Mouse (Mus musculus) myocyte (in vitro differentiated cells): ENCODE data around the gene Elk3. TPM values are rescaled to one million over a fixed set of nuclear protein-coding genes. Genes with fewer than 3 reads are reported as not detected.

Experiments used
- H3K27me3 ChIP-seq: one replicate; pipeline ENCODE4 v1.6.1; 2011; ENCODE audit not compliant: control insufficient read depth, insufficient read depth, insufficient read length
- H3K36me3 ChIP-seq: one replicate; pipeline ENCODE4 v1.6.1; 2011; ENCODE audit not compliant: control insufficient read depth, insufficient read depth
- H3K4me2 ChIP-seq: one replicate; pipeline ENCODE4 v1.6.1; 2011; ENCODE audit warnings: low read depth, control low read depth
- H3K4me3 ChIP-seq: one replicate; pipeline ENCODE4 v1.5.1; 2011; ENCODE audit warnings: mild to moderate bottlenecking, control low read depth, moderate library complexity
- H3K79me2 ChIP-seq: one replicate; pipeline ENCODE4 v1.6.1; 2011; ENCODE audit not compliant: control insufficient read depth, insufficient read depth
- H3ac ChIP-seq: one replicate; pipeline ENCODE4 v1.6.1; 2011; ENCODE audit not compliant: control insufficient read depth, insufficient read length
- CEBPB ChIP-seq: IDR thresholded peaks from 2 replicates; pipeline ENCODE4 v1.6.1; 2011; ENCODE audit warnings: mild to moderate bottlenecking, moderate library complexity; ENCODE audit not compliant: poor library complexity, insufficient read depth, severe bottlenecking
- E2F4 ChIP-seq: IDR thresholded peaks from one replicate; pipeline ENCODE4 v1.6.1; 2011; ENCODE audit warnings: mild to moderate bottlenecking, control low read depth, moderate library complexity; ENCODE audit not compliant: insufficient read depth
- MAX ChIP-seq: IDR thresholded peaks from one replicate; pipeline ENCODE4 v1.6.1; 2011; ENCODE audit warnings: low read depth, mild to moderate bottlenecking, control low read depth
- MYOD1 ChIP-seq, 3 experiments: IDR thresholded peaks; one replicate each; pipeline ENCODE4 v1.6.1; 2011; ENCODE audit warnings: control low read depth in 2 of 3, low read depth in 2 of 3, mild to moderate bottlenecking in 2 of 3, moderate library complexity in 1 of 3; ENCODE audit not compliant: insufficient read length in 2 of 3, control insufficient read depth in 1 of 3
- MYOG ChIP-seq, 3 experiments: IDR thresholded peaks; one replicate each; pipeline ENCODE4 v1.6.1; 2011; ENCODE audit warnings: control low read depth in 2 of 3, low read depth in 2 of 3, mild to moderate bottlenecking in 2 of 3; ENCODE audit not compliant: insufficient read length in 2 of 3, control insufficient read depth in 1 of 3, insufficient read depth in 1 of 3
- POLR2A ChIP-seq: IDR thresholded peaks from one replicate; pipeline ENCODE4 v1.6.1; 2011; ENCODE audit warnings: low read depth, mild to moderate bottlenecking, control low read depth, moderate library complexity; ENCODE audit not compliant: insufficient read length
- POLR2AphosphoS2 ChIP-seq: IDR thresholded peaks from one replicate; pipeline ENCODE4 v1.6.1; 2011; ENCODE audit warnings: low read depth, control low read depth; ENCODE audit not compliant: insufficient read length
- REST ChIP-seq: IDR thresholded peaks from one replicate; pipeline ENCODE4 v1.6.1; 2011; ENCODE audit warnings: mild to moderate bottlenecking, control low read depth, moderate library complexity; ENCODE audit not compliant: insufficient read depth, insufficient read length
- SRF ChIP-seq: IDR thresholded peaks from one replicate; pipeline ENCODE4 v1.6.1; 2011; ENCODE audit warnings: low read depth; ENCODE audit not compliant: control insufficient read depth, insufficient read length
- TCF12 ChIP-seq: IDR thresholded peaks from one replicate; pipeline ENCODE4 v1.6.1; 2011; ENCODE audit warnings: mild to moderate bottlenecking, control low read depth; ENCODE audit not compliant: poor library complexity, insufficient read depth, severe bottlenecking
- TCF3 ChIP-seq: IDR thresholded peaks from one replicate; pipeline ENCODE4 v1.6.1; 2011; ENCODE audit warnings: low read depth, control low read depth; ENCODE audit not compliant: insufficient read length
- USF1 ChIP-seq: IDR thresholded peaks from one replicate; pipeline ENCODE4 v1.6.1; 2011; ENCODE audit warnings: low read depth, mild to moderate bottlenecking, control low read depth, moderate library complexity
- polyA plus RNA-seq: library from polyadenylated mRNA; unstranded; fragments of >200 nt; fragmentation: generic; extraction: Trizol; gene quantifications from one replicate; pipeline ENCODE4 v1.2.1, GENCODE M21; 2012; ENCODE audit warnings: missing spikeins

The Elk3 gene
- polyA plus RNA-seq, 1 experiment, result 28.4 TPM

DNA sequence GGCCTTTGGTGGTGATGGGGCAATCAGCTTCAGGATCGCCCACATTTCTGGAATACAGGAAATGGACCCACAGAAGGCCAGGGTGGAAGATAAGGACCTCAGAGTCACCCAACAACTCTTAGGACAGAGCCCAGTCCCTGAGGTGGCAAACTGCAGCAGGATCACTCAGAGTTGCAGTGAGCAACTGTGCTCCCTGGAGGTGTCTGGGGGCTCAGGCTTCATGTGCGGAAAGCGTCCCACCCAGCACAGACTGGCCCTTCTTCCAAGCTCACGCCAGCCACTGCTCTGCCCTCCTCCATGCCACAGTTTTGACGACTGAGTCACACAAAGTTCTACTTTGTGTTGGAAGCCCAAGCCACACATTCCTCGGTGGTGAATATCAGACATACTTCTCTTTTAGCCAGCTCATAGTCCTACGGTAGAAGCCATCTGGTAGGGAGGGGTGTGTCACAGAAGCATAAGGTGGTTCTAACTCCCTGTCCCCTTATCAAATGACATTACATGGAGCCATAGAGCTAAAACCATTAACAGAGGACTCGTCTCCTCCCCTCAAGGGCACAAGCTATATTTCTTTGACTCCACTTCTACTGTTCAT lies 23.3 kb downstream of the Elk3 start:
- Histone ChIP-seq H3K36me3 (no peaks in the 10 kb centered on the region), H3ac (no peak overlapping the region), H3K27me3 (no peaks in the 10 kb centered on the region), H3K79me2 (peaks cover 43% of the 10 kb centered on the region), H3K4me3 (no peak overlapping the region), H3K4me2 (peak overlapping the region; percentile 74)
- no peak for TF ChIP-seq SRF
- TF ChIP-seq CEBPB, result 0 out of 2 replicates have a peak, but pooled peaks have one; percentile 39
- peak in 1 of 3 experiments; percentile 25 for TF ChIP-seq MYOD1 (IDR thresholded peaks at IDR 0.05; ENCODE audit: control insufficient read depth in 1 of 3, insufficient read length in 2 of 3, low read depth in 2 of 3)
- TF ChIP-seq E2F4, result no peak
- TF ChIP-seq POLR2A, result no peak
- peak in 1 of 3 experiments; percentile 69 for TF ChIP-seq MYOG (IDR thresholded peaks at IDR 0.05; ENCODE audit: control insufficient read depth in 1 of 3, insufficient read depth in 1 of 3, insufficient read length in 2 of 3, low read depth in 2 of 3)
- peak; percentile 29 for TF ChIP-seq TCF12
- no peak for TF ChIP-seq MAX
- no peak for TF ChIP-seq USF1
- no peak for TF ChIP-seq TCF3
- TF ChIP-seq POLR2AphosphoS2, result no peak
- no peak for TF ChIP-seq REST

DNA sequence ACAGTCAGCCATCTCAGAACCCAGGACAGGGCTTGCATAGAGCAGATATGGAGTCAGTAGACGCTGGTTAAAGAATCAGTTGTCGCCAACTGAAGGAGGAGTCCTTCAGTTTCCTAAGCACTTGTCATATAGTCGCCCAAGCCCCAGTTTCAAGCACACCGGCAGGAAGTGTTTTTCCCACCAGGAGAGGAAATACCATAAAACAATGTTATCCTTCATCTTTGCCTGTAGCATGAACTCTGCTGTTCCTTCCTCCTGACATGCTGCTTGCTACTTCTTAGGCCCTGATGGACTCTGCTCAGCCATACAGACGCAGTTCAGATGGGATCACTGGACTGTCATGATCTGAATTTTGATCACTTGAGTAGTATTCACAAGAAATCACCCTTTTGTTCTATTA lies 25.4 kb downstream of the Elk3 start:
- H3K4me2 ChIP-seq, result no peak overlapping the region
- H3K4me3 ChIP-seq, result no peak overlapping the region
- peaks cover 9% of the 10 kb centered on the region for H3K36me3 ChIP-seq
- H3K79me2 ChIP-seq, result peaks cover 34% of the 10 kb centered on the region
- no peak overlapping the region for H3ac ChIP-seq
- H3K27me3 ChIP-seq, result no peaks in the 10 kb centered on the region
- TF ChIP-seq TCF12, result no peak
- TF ChIP-seq MYOG (IDR thresholded peaks at IDR 0.05; ENCODE audit: control insufficient read depth in 1 of 3, insufficient read depth in 1 of 3, insufficient read length in 2 of 3, low read depth in 2 of 3), result no peak
- no peak for TF ChIP-seq POLR2A
- no peak for TF ChIP-seq MAX
- TF ChIP-seq TCF3, result no peak
- TF ChIP-seq CEBPB, result no peak
- TF ChIP-seq MYOD1 (IDR thresholded peaks at IDR 0.05; ENCODE audit: control insufficient read depth in 1 of 3, insufficient read length in 2 of 3, low read depth in 2 of 3), result no peak

DNA sequence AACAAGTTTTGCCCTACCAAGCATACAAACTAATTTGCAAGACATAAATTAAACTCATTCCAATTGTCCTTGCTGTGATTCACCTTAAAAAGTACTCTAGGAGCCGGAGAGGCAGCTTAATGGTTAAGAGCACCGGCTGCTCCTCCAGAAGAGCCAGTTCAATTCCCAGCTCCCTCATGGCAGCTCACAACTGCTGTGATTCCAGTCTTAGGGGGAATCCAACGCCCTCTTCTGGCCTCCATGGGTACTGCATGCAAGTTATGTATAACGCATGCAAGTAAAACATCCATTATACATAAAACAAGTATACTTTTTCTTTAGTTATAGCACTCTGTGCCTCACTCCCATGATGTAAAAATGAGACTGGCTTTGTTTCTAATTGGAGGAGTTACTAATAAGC lies 27.7 kb downstream of the Elk3 start:
- Histone ChIP-seq H3K36me3 (peaks cover 9% of the 10 kb centered on the region), H3K79me2 (peaks cover 24% of the 10 kb centered on the region), H3ac (no peak overlapping the region), H3K4me2 (no peak overlapping the region), H3K27me3 (no peaks in the 10 kb centered on the region), H3K4me3 (no peak overlapping the region)
- TF ChIP-seq POLR2A, result no peak
- no peak for TF ChIP-seq E2F4
- no peak for TF ChIP-seq REST
- TF ChIP-seq MYOD1 (IDR thresholded peaks at IDR 0.05; ENCODE audit: control insufficient read depth in 1 of 3, insufficient read length in 2 of 3, low read depth in 2 of 3), result no peak
- TF ChIP-seq CEBPB, result no peak
- TF ChIP-seq USF1, result no peak
- no peak for TF ChIP-seq TCF12
- no peak for TF ChIP-seq POLR2AphosphoS2
- TF ChIP-seq MYOG (IDR thresholded peaks at IDR 0.05; ENCODE audit: control insufficient read depth in 1 of 3, insufficient read depth in 1 of 3, insufficient read length in 2 of 3, low read depth in 2 of 3), result no peak
- TF ChIP-seq TCF3, result no peak
- no peak for TF ChIP-seq MAX
- no peak for TF ChIP-seq SRF

DNA sequence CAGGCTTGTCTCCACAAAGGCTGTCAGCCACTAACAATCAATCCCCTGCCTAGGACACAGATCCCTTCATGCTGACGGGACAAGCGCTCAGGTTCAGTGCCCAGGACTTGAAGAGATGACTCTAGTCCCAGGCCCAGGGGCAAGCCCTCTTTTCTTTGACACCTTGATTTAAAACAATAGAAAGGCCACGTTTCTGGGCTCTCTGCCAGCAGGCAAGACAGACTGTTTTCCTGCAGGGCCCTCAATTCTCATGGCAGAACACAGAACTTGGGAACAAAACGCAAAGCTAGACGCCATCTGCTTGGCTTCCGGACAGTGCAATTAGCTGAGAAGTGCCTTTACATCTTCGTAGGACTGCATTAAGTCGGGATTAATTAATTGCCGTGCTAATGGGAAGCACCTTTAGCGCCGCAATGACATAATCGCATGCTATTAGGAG lies 28.4 kb downstream of the Elk3 start:
- Histone ChIP-seq H3K4me3 (no peak overlapping the region), H3K4me2 (no peak overlapping the region), H3K27me3 (no peaks in the 10 kb centered on the region), H3K79me2 (peaks cover 26% of the 10 kb centered on the region), H3ac (no peak overlapping the region), H3K36me3 (peaks cover 9% of the 10 kb centered on the region)
- no peak for TF ChIP-seq CEBPB
- TF ChIP-seq TCF12, result no peak
- no peak for TF ChIP-seq POLR2A
- TF ChIP-seq MYOD1 (IDR thresholded peaks at IDR 0.05; ENCODE audit: control insufficient read depth in 1 of 3, insufficient read length in 2 of 3, low read depth in 2 of 3), result no peak
- no peak for TF ChIP-seq MYOG (IDR thresholded peaks at IDR 0.05; ENCODE audit: control insufficient read depth in 1 of 3, insufficient read depth in 1 of 3, insufficient read length in 2 of 3, low read depth in 2 of 3)
- no peak for TF ChIP-seq SRF
- TF ChIP-seq POLR2AphosphoS2, result no peak
- no peak for TF ChIP-seq MAX
- TF ChIP-seq USF1, result no peak
- no peak for TF ChIP-seq TCF3
- TF ChIP-seq REST, result no peak
- TF ChIP-seq E2F4, result no peak

DNA sequence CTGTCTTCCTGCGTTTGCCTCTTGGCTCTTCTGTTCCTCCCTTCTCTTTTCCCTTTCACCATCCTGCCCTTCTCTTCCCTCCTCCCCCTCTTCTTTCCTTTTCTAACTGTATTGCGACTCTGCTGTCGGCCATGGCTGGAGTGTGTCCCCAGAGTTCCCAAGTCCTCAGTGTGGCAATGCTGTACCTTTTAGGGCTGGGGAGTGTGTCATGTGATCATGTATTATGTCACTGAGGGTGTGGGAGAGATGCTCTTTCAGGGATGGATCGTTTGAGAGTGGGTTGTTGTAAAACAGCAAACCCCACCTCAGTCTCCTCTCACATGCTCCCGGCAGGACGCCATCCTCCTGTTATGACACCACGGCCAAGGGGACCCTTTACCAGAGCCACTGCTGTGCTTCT lies 29.8 kb downstream of the Elk3 start:
- Histone ChIP-seq H3K27me3 (no peaks in the 10 kb centered on the region), H3K4me3 (no peak overlapping the region), H3K79me2 (peaks cover 21% of the 10 kb centered on the region), H3K4me2 (no peak overlapping the region), H3ac (no peak overlapping the region), H3K36me3 (peaks cover 9% of the 10 kb centered on the region)
- TF ChIP-seq SRF (no peak), E2F4 (no peak), TCF3 (no peak), CEBPB (no peak), MAX (no peak), MYOD1 (IDR thresholded peaks at IDR 0.05; ENCODE audit: control insufficient read depth in 1 of 3, insufficient read length in 2 of 3, low read depth in 2 of 3) (no peak), USF1 (no peak), REST (no peak), POLR2AphosphoS2 (no peak), TCF12 (no peak), MYOG (IDR thresholded peaks at IDR 0.05; ENCODE audit: control insufficient read depth in 1 of 3, insufficient read depth in 1 of 3, insufficient read length in 2 of 3, low read depth in 2 of 3) (no peak), POLR2A (no peak)
